Mouse (Mus musculus) embryonic fibroblast, embryonic 13.5 days (primary cell): ENCODE results near the gene Cacna1a. TPM values are rescaled to one million over a fixed set of nuclear protein-coding genes. Genes with fewer than 3 reads are reported as not detected.
A peak's percentile ranks its signal among the peaks of the same experiment; 100 is the strongest.

Experiments
- H3K27ac ChIP-seq: 2 replicates; pipeline ENCODE4 v1.5.1; 2012; ENCODE audit warnings: low read length, control low read depth, inconsistent platforms; ENCODE audit not compliant: insufficient read depth
- H3K4me1 ChIP-seq: 2 replicates; pipeline ENCODE4 v1.6.1; 2011; ENCODE audit warnings: low read length; ENCODE audit not compliant: control insufficient read depth, insufficient read depth
- H3K4me3 ChIP-seq: 2 replicates; pipeline ENCODE4 v1.5.1; 2011; ENCODE audit warnings: mild to moderate bottlenecking, control low read depth, low read length; ENCODE audit not compliant: insufficient read depth
- CTCF ChIP-seq: IDR thresholded peaks from 2 replicates; pipeline ENCODE4 v1.5.1; 2011; ENCODE audit warnings: mild to moderate bottlenecking, control low read depth, low read length, moderate library complexity, borderline replicate concordance; ENCODE audit not compliant: insufficient read depth
- POLR2A ChIP-seq: IDR thresholded peaks from 2 replicates; pipeline ENCODE4 v1.6.1; 2011; ENCODE audit warnings: low read depth, mild to moderate bottlenecking, control low read depth, low read length, moderate library complexity
- polyA plus RNA-seq: library from polyadenylated mRNA; stranded (reverse); fragments of >200 nt; gene quantifications from 2 replicates; pipeline ENCODE4 v1.2.4, GENCODE M21; 2011; ENCODE audit warnings: low read depth; ENCODE audit not compliant: missing spikeins, insufficient read length

Gene Cacna1a
- polyA plus RNA-seq, result 7.2 and 8.8 TPM in 2 replicates

DNA sequence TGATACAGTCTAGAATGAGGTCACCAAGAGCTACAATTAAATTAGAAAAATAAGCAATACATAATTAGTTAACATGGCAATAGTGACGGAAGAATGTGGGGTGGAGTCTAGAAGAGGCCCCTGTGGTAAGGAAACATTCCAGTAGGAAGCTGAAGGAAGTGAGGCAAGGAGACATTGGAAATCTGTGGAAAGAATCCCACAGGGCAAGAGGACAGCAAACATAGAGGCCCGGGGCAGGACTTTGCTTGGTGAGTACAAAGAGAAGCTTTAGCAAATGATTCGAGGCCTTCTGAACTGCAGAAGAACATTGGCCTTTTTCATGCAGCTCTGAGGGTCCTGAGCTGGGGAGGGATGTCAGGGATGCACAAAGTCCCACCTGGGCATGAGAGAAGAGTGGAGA is at the start of gene Cacna1a:
Cacna1a (plus strand) TSS at position 166 of the 400 bp plus-strand sequence.
- Histone ChIP-seq H3K4me3 (no peak within 1 kb of the TSS), H3K27ac (no peak within 1 kb of the TSS), H3K4me1 (0 out of 2 replicates have a peak, but pooled peaks cover 4% of the 10 kb centered on the region)
- TF ChIP-seq CTCF (no peak), POLR2A (no peak)

DNA sequence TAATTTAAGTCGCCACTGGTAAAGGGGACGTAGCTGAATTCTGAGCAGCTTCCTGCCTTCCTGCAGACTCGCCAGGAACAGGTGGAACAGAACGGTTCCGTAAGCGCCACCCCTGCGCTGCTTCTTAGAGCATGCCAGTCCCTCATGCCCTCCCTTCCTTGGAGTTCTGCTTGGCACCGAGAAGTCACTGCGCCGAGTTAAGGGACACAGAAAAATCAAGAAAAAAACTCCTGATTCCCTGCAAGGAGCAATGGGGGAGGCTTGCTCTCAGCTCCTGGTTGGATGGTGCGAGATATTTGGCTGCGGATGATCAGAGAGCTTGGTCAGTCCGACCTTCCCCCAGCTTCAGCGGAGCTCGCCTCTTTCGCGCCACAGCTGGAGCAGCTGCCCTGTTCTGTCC is 49.7 kb upstream of the Cacna1a start:
- no peak overlapping the region for H3K4me3 ChIP-seq
- no peak overlapping the region for H3K27ac ChIP-seq
- no peak for TF ChIP-seq POLR2A
- no peak for TF ChIP-seq CTCF
- H3K4me1 ChIP-seq, result peaks cover 5% of the 10 kb centered on the region

DNA sequence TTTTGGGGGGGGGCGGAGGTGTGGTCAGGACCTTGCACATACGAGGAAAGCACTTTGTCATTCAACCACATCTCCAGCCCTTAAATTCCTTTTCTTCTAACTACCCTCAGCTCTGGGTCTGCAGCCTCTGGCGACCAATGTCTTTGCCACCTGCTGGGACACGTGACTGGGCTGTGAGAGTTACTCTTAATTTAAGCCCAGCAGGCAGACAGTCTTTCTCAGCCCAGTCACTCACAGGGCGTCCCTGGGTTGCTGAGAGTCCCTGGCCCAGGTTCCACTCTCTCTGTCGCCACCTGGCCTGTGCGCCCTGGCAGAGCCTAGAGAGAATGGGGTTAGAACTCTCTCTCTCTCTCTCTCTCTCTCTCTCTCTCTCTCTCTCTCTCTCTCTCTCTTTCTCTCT is 48.9 kb upstream of the Cacna1a start:
- Histone ChIP-seq H3K4me3 (no peak overlapping the region), H3K4me1 (peaks cover 5% of the 10 kb centered on the region), H3K27ac (no peak overlapping the region)
- TF ChIP-seq CTCF (no peak), POLR2A (no peak)

DNA sequence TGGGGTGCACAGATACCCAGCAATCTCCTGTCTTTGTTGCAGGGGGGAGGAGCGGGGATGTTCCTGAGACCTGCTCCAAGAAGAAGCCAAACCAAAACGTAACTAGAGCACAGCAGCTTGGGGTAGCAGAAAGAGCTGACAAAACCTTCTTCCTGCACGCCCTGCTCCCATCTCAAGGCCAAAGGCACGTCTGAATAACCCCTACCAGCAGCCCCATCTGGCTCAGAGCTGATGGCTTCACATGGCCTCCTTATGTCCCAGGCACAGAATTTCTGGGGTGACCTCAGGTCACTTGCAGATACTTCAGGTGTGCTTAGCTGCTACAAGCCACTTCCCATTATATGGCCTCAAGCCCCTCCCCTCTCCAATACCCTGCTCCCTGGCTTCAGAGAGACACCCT is 48.4 kb upstream of the Cacna1a start:
- TF ChIP-seq POLR2A, result no peak
- TF ChIP-seq CTCF, result no peak
- H3K27ac ChIP-seq, result no peak overlapping the region
- no peak overlapping the region for H3K4me3 ChIP-seq
- peaks cover 5% of the 10 kb centered on the region for H3K4me1 ChIP-seq

DNA sequence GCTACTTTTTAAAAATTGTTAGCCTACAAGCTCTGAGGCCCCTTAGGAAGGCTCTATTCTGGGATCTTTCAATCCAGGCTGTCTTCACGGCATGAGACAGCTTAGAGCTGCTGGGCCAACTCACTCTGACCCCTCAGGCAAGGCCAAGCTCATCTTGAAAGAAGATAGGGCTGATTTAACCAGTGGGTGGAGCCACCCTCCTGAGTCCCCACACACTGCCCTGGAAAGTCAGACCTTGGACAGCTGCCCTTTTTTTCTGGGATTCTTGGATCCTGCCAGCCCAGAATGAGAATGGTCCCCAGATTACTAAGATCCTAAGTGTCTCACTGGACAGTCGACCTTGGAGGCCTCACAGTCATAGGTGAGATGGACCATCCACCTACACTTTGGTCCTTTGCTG is 47.6 kb upstream of the Cacna1a start:
- TF ChIP-seq CTCF (no peak), POLR2A (no peak)
- peaks cover 5% of the 10 kb centered on the region for H3K4me1 ChIP-seq
- H3K4me3 ChIP-seq, result no peak overlapping the region
- no peak overlapping the region for H3K27ac ChIP-seq

DNA sequence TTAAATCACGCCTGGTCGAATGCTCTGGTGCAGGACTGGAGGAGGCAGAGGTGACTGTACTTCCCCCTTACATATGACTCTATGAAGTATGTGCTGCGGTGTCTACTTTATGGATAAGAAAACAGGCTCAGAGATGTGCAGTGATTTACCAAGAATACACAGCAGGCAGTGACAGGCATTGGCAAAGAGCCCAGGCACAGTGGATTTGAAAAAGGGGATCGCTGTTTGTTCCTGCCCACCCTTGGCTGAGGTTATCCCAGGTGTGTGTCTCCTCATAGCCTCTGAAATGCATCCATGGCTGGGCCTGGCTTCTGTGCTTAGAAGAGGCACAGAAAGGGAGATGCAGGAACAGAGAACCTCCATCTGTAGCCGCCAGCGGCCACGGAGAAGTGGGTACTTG is 42.7 kb upstream of the Cacna1a start:
- TF ChIP-seq POLR2A (no peak), CTCF (no peak)
- Histone ChIP-seq H3K4me1 (no peaks in the 10 kb centered on the region), H3K4me3 (no peak overlapping the region), H3K27ac (no peak overlapping the region)

DNA sequence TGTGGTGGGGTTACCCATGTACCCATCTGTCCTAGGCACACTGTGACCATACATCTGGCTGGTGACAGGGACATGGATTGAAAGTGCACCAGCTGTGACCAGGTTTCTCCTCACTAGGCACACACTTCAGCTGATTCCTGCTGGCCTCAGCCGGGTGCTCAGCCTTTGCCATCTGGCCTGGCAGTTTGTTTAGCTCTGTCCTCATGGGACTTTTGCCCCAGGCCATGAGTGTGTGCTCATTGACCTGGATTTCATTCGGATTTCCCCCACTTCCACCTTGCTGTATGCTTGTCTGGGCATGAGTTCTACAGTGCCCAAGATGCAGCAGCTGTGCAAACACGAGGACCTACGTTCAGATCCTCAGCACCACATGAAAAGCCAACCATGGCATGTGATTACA is 41.8 kb upstream of the Cacna1a start:
- no peak for TF ChIP-seq CTCF
- no peak for TF ChIP-seq POLR2A
- H3K4me1 ChIP-seq, result no peaks in the 10 kb centered on the region
- no peak overlapping the region for H3K27ac ChIP-seq
- H3K4me3 ChIP-seq, result no peak overlapping the region

DNA sequence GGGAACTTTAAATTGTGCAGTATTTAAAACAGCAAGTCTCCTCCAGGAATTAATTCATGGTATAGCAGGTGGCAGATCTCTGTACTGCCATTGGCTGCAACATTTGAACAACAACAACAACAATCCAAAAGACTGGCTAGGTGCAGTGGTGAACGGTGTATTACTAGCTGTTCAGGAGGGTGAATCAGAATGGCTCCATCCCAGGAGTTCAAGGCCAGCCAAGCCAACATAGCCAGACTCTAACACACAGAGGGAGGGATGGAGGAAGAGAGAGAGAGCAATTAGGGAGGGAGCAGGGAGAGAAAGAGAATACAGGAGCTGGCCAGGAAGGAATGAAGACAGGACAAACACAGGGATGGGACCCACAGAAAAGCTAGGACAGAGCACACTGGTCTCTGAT is 38.7 kb upstream of the Cacna1a start:
- H3K4me1 ChIP-seq, result no peaks in the 10 kb centered on the region
- no peak overlapping the region for H3K4me3 ChIP-seq
- no peak overlapping the region for H3K27ac ChIP-seq
- TF ChIP-seq POLR2A (no peak), CTCF (no peak)

DNA sequence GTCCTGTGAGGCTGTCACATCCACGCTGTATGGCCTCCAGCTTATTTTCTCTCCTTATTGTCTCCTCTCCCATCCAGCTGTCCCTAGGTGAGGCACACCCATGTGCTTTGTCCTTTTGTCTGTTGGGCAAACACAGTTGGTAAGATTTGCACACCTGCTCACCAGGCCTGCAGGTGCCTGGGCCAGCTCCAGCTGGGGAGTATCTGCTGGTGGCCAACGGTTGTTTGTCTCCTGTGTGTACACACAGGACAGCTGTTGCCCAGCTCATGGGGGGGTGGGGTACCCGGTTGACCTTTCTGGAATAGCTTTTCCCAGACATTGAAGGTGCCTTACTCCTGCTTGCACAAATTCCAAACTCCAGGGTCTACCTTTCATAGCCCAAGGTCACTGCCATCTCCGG is 37.3 kb upstream of the Cacna1a start:
- no peak overlapping the region for H3K27ac ChIP-seq
- TF ChIP-seq POLR2A, result no peak
- no peak for TF ChIP-seq CTCF
- H3K4me1 ChIP-seq, result no peaks in the 10 kb centered on the region
- no peak overlapping the region for H3K4me3 ChIP-seq

DNA sequence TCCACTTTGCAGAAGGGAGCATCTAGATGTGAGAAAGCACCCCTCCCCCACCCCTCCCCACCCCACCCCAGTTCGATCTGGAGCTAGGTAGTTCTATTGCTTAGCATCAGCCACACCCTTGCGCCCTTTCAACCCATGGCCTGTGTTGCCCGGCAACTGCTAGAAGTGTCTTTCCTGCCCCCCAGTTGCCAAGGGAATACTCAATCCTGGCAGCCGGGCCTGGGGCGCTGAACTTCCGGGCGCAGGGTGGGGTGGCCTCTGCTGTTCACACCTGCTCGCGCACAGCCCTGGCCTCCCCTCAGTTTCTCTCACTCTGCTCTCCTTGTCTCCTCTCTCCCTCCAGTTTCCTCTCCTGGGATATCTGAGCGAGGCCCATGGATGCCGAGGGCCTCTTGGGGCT is 31.8 kb upstream of the Cacna1a start:
- H3K4me3 ChIP-seq, result no peak overlapping the region
- H3K27ac ChIP-seq, result no peak overlapping the region
- TF ChIP-seq POLR2A (no peak), CTCF (no peak)
- H3K4me1 ChIP-seq, result no peaks in the 10 kb centered on the region

DNA sequence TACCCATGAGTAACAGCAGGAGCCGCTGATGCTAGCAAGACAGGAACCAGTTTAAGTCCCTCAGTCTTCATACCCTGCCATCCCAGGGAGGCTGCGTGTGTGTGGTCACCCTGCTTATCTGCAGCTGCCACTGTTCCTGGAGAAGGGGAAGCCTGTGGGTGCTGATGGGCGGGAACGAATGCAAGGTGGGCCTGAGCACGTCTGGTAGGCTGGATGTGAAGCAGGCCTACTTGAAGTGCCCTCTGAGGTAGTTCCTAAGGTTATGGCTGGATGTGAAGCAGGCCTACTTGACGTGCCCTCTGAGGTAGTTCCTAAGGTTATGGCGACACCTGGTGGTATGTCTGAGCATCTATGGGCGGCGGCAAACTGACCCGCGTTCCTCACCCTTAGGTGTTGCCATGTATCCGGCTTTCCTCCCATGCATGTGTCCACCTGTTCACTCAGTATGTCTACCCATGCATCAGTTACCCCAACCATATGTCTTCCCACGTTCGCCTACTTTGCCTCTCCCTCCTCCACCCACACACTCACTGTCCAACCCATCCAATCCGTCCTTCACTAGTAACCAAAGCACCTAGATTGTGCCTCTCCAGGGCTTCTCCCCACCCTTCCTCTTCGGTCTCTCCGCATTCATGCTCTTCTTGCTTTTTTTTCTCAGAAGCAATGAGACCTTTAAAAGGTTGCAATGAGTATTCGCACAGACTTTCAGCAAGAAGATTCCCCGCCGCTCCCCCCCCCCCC is 30.4 kb upstream of the Cacna1a start:
- H3K27ac ChIP-seq, result no peak overlapping the region
- no peak overlapping the region for H3K4me3 ChIP-seq
- no peaks in the 10 kb centered on the region for H3K4me1 ChIP-seq
- peak; percentile 91 for TF ChIP-seq CTCF
- no peak for TF ChIP-seq POLR2A
